Mouse (Mus musculus): ENCODE measurements around the gene Grid2ip.
"Not testable (repeated sequence)": the region's sequence is repeated elsewhere in the genome, so short reads cannot be mapped to it uniquely, and the experiment has no call there.

Gene Grid2ip

GRCm38 (mm10) chr5:143363678-143364615 is 6.8 kb downstream of the Grid2ip start:
- no peak for DNase-seq (ENCODE audit: low read depth, low spot score)

- no peak for DNase-seq (ENCODE audit: low read depth, low spot score)
Measured at GRCm38 (mm10) chr5:143367931-143368330, 10.8 kb downstream of the Grid2ip start.

GRCm38 (mm10) chr5:143369611-143370255 is 12.6 kb downstream of the Grid2ip start:
- DNase-seq (ENCODE audit: low read depth, low spot score) = no peak

- DNase-seq (ENCODE audit: low read depth, low spot score) = no peak
Measured at GRCm38 (mm10) chr5:143370416-143371145, 13.4 kb downstream of the Grid2ip start.

GRCm38 (mm10) chr5:143371146-143371510 is 14.0 kb downstream of the Grid2ip start:
- no peak for DNase-seq (ENCODE audit: low read depth, low spot score)

- DNase-seq (ENCODE audit: low read depth, low spot score) = no peak
Measured at GRCm38 (mm10) chr5:143372818-143373217, 15.7 kb downstream of the Grid2ip start.

- DNase-seq (ENCODE audit: low read depth, low spot score) = peak; percentile 54
Measured at GRCm38 (mm10) chr5:143375242-143375641, 18.1 kb downstream of the Grid2ip start.

GRCm38 (mm10) chr5:143376156-143376555 is 19.0 kb downstream of the Grid2ip start:
- DNase-seq (ENCODE audit: low read depth, low spot score) = peak; percentile 18

GRCm38 (mm10) chr5:143386797-143387621 is 29.9 kb downstream of the Grid2ip start:
- peak; percentile 8 for DNase-seq (ENCODE audit: low read depth, low spot score)

- peak; percentile 24 for DNase-seq (ENCODE audit: low read depth, low spot score)
Measured at GRCm38 (mm10) chr5:143394184-143394583, 37.0 kb downstream of the Grid2ip start.

- not testable (repeated sequence) for DNase-seq (ENCODE audit: low read depth, low spot score)
Measured at GRCm38 (mm10) chr5:143394966-143395365, 37.8 kb downstream of the Grid2ip start.

GRCm38 (mm10) chr5:143395649-143396048 is 38.5 kb downstream of the Grid2ip start:
- DNase-seq (ENCODE audit: low read depth, low spot score) = peak; percentile 77

- no peak for DNase-seq (ENCODE audit: low read depth, low spot score)
Measured at GRCm38 (mm10) chr5:143400501-143400900, 43.4 kb downstream of the Grid2ip start.

GRCm38 (mm10) chr5:143401556-143401955 is 44.4 kb downstream of the Grid2ip start:
- no peak for DNase-seq (ENCODE audit: low read depth, low spot score)

GRCm38 (mm10) chr5:143403221-143404147 is 46.3 kb downstream of the Grid2ip start, which contains the start of gene Kdelr2:
Gene Kdelr2, plus strand, starts transcription at chr5:143403838.
- DNase-seq (ENCODE audit: low read depth, low spot score) = peak; percentile 85

- DNase-seq (ENCODE audit: low read depth, low spot score) = no peak
Measured at GRCm38 (mm10) chr5:143404148-143404930, 47.2 kb downstream of the Grid2ip start.

GRCm38 (mm10) chr5:143405200-143405599 is 48.1 kb downstream of the Grid2ip start:
- no peak for DNase-seq (ENCODE audit: low read depth, low spot score)

GRCm38 (mm10) chr5:143406548-143406947 is 49.4 kb downstream of the Grid2ip start:
- no peak for DNase-seq (ENCODE audit: low read depth, low spot score)

- DNase-seq (ENCODE audit: low read depth, low spot score) = no peak
Measured at GRCm38 (mm10) chr5:143409239-143409638, 52.1 kb downstream of the Grid2ip start.
